Mouse (Mus musculus) 3134 (cell line): ENCODE results near the gene Rfx4.

Experiments
- DNase-seq: peaks from one replicate; pipeline ENCODE4 v3.0.0-alpha.2; 2011; ENCODE audit warnings: low spot score; ENCODE audit not compliant: insufficient read length; ENCODE audit errors: extremely low read depth

Rfx4 gene

DNA sequence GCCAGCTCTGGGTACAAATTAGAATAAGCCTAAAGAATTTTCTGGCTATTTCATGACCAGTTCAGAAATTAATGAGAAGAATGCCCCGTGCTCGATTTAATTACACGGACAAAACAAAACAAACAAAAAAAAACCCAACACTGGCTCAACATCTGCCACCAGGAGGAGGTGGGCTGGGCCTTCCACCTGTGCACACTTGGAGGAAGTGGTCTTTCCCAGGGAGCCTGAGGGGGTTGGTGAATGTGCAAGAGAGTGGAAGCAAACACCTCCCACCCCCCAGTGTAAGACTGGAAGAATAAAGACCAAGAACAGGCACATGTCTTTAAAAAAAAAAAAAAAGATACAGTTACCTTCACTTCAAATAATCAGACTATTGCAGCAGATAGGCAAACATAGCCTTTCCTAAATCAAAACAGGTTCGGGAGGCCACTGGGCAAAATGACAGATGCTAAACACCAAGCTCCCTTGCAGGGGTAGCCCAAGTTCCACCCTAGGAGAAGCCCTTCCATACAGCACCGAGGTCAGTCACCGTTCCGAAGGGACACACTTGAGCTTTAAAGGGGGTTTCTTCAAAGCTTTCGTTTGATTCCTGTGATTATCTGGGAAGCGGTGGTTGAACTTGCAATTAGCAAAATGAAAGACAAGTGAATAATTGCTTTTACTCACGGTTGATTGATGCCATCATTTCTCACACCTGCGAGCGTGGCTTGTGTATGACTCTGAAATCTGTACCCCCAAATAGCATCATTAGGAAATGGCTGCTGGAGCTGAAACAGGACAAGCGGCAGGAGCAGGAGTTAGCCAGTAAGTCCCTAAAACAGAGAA, 103.9 kb downstream of the Rfx4 start:
- no peak for DNase-seq

GRCm38 (mm10) chr10:84863488-84863887, 107.6 kb downstream of the Rfx4 start:
- no peak for DNase-seq

- DNase-seq, result no peak
Observed at GRCm38 (mm10) chr10:84867577-84867976, 111.7 kb downstream of the Rfx4 start.

DNA sequence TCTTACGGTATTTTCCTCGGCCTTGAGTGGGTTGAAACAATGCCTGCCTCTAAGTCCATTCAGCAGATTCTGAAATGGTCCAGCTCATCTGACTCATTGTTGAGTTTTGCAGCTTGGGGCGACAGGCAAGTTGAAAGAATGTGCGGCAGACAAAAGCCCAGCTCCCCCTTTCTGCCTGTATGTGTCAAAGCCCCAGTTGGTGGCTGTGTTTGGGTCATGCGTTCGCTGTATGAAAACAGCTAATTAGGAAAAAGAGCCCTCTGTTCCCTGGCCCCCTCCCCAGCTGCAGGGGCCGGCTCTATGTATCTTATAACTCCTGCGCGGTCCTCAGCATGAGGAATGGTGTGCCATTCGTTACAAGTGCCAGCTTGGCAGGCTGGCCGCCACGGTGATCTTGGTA, 115.4 kb downstream of the Rfx4 start:
- no peak for DNase-seq

DNA sequence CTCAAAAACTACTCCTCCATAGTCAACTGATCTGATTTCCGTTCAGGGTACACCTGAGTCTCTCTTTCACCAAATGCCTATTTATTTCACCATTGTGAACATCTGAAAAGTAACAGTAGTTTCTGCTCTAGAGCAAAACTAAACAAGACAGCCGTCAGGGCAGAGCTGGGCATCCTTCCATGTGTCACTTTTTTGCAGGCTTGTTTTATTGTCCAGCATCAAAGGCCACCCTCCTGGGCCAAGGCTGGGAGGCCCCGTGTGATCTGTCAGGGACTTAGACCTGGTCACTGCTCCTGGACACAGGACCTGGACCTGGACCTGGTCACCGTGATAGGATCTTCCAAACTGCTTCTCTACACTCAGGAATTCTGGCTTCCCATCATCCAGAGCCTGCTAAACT, 116.1 kb downstream of the Rfx4 start:
- no peak for DNase-seq

- DNase-seq, result no peak
Observed at GRCm38 (mm10) chr10:84879823-84880571, 124.1 kb downstream of the Rfx4 start.

- DNase-seq, result no peak
Observed at GRCm38 (mm10) chr10:84882528-84882927, 126.7 kb downstream of the Rfx4 start.

DNA sequence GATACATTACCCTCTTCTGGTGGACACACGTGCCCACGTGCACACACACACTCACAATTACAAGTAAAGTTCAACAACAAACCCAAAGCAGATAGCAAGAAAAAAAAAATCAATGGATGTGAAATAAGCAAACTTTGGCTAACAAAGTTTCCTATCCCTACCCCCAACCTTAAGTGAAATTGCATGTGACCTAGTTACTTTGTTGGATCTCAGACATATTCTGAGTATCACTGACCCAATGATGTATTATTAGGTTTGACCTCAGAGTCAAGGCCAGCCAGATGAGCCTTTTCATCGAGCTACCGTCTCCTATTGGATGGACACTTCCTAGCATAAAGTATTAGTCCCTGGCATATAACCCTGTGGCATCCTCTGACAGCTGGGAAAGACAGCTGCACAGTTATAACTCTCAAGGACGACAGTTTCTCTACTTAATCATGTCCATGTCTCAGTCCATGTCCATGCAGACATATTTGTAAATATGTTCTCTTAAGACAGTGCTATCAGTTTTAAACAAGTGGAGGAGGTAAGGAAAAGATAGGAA, 129.6 kb downstream of the Rfx4 start:
- no peak for DNase-seq

- DNase-seq, result no peak
Observed at GRCm38 (mm10) chr10:84886221-84886627, 130.4 kb downstream of the Rfx4 start.

DNA sequence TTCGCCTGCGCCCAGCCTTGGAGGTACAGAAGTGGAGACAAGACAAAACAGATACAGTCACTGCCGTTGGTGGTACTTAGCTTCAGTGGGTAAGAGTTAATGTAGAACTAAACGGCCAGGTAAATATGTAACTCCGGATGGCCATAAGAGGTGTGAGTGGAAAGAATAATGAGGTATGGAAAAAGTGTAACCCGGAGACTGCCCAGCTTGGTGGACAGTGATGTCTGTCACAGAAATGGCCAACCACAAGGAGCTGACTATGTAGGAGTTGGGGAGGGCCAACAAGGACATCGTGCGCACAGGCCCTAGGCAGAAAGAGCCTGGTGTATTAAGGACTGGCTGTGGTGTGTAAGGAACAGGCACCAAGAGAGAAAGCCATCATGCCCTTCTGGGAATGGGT, 130.9 kb downstream of the Rfx4 start:
- DNase-seq, result no peak

DNA sequence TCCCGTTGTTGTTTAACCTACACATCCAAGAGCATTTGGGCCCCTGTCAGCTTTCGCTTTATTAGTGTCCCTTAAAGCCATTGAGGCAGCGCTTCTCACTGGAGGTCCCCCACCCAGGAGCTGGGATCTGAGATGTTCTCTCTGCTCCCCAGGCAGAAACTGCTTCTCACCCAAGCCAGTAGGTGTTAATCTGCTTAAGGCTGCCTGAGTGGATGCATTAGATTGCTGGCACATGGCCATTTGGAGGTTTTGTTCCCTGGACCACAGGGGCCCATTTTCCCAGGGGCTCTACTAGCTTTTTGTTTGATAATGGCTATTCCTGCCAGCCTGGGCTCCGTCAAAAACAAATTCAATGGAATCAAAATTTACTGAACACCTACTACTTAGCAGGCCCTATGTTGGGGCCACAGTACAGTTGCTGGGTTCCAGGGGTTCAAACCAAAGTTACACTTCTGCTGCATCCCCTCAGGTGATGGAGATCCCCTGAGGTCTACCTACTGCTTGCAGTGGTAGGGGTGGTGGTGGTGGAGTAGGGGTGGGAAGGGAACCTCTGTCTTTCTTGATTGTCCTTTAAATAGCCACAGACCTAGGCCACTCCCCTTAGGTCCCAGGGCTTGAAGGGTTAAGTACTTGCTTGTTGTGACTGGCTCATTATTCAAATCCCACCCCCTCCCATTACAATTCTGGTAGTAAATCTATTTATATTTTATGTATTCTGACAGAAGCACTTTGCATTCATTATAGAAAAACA, 133.4 kb downstream of the Rfx4 start:
- DNase-seq, result no peak

GRCm38 (mm10) chr10:84895810-84896358, 140.0 kb downstream of the Rfx4 start:
- DNase-seq, result no peak

DNA sequence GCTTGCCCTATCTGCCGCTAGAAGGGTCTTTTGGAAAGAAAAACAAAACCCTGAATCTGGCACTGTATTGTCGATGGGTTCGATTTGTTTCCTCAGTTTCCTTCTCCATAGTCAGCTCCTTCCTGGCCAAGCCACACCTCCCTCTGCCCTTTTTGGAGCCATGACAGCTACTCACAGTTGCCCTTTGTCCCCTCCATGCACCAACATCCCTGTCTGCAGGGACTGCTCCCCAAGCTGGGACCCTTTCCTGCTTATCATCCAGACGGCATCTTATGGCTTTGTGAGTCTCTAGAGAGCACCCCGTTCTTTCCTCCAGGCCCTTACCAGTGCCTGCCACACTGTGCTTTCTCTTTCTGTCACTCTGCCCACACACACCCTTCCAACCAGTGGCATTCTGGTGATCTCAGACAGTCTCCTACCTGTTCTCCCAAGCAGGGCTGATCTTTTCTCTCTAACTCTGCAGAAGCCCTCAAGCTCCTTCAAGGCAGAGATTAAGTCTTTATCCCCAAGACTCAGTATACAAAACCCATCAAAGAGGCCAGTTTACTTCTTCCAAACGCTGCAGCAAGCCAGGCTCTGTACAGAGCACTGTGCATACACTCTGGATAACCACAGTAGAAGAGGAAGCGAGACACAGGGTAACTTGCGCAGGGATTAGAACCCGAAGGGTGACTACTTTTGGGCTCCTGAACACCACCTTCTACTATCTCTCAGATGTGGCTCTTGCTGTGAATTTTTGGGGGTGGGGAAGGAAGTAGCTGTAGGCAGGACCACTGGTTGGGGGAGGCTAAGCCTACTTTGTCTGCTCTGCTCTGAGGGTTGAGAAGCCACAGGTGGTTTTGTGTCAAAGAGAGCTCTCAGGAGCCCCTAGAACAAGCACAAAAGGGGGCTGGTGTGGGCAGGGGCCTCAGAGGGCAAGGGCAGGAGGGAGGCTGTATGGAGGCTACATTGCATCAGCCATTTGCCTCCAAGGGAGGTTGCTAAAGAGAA, 141.4 kb downstream of the Rfx4 start:
- DNase-seq, result no peak

GRCm38 (mm10) chr10:84898144-84898979, 142.5 kb downstream of the Rfx4 start:
- no peak for DNase-seq

GRCm38 (mm10) chr10:84901676-84902075, 145.8 kb downstream of the Rfx4 start:
- DNase-seq, result no peak

DNA sequence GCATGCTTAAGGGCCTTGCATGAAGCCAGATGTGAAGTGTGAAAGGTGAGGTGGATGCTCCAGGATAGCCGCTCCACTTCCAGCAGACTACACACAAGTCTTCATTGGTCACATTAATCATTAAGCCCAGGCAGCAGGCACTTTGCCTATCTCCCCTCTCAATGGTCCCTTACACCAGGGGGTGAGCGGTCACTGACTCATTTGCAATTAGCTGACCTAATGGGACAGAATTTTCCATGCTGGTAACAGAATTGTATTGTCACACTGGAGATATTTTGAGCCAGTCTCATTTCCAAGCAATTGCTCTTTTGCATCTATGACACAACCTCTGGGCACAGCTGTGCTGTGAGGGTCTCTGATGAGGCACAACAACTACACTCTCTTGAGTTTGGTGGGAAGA, 146.4 kb downstream of the Rfx4 start:
- DNase-seq, result no peak

- no peak for DNase-seq
Observed at GRCm38 (mm10) chr10:84903307-84903706, 147.4 kb downstream of the Rfx4 start.

- no peak for DNase-seq
Observed at GRCm38 (mm10) chr10:84903742-84904141, 147.9 kb downstream of the Rfx4 start.

- DNase-seq, result no peak
Observed at GRCm38 (mm10) chr10:84906895-84907294, 151.0 kb downstream of the Rfx4 start.
